Mouse (Mus musculus) ES-Bruce4 (cell line): ENCODE data around the gene Stkld1. TPM values are rescaled to one million over a fixed set of nuclear protein-coding genes. Genes with fewer than 3 reads are reported as not detected.

Experiments used
- H3K27ac ChIP-seq: 2 replicates; pipeline ENCODE4 v1.5.1; 2012; ENCODE audit warnings: low read length, inconsistent platforms; ENCODE audit not compliant: insufficient read depth
- H3K27me3 ChIP-seq: 2 replicates; pipeline ENCODE4 v1.6.1; 2012; ENCODE audit warnings: mild to moderate bottlenecking, low read length, inconsistent platforms; ENCODE audit not compliant: control insufficient read depth, poor library complexity, insufficient read depth, severe bottlenecking
- H3K36me3 ChIP-seq: 2 replicates; pipeline ENCODE4 v1.6.1; 2012; ENCODE audit warnings: inconsistent platforms, mild to moderate bottlenecking, low read length, moderate library complexity; ENCODE audit not compliant: control insufficient read depth, poor library complexity, insufficient read depth, severe bottlenecking
- H3K4me1 ChIP-seq: one replicate; pipeline ENCODE4 v1.8.1; 2011; ENCODE audit warnings: low read length; ENCODE audit not compliant: control insufficient read depth, insufficient read depth
- H3K4me3 ChIP-seq: 2 replicates; pipeline ENCODE4 v1.5.1; 2011; ENCODE audit warnings: low read depth, mild to moderate bottlenecking, low read length
- H3K9ac ChIP-seq: 2 replicates; pipeline ENCODE4 v1.6.1; 2012; ENCODE audit warnings: low read depth, mild to moderate bottlenecking, inconsistent platforms; ENCODE audit not compliant: poor library complexity, severe bottlenecking
- H3K9me3 ChIP-seq: replicated peaks from 2 replicates; pipeline ENCODE4 v1.6.1; 2012; ENCODE audit warnings: mild to moderate bottlenecking, low read length, inconsistent platforms; ENCODE audit not compliant: control insufficient read depth, poor library complexity, insufficient read depth, severe bottlenecking
- CTCF ChIP-seq: IDR thresholded peaks from one replicate; pipeline ENCODE4 v1.8.1; 2011; ENCODE audit warnings: low read depth, low read length
- EP300 ChIP-seq: IDR thresholded peaks from 2 replicates; pipeline ENCODE4 v1.6.1; 2011; ENCODE audit warnings: low read depth, low read length; ENCODE audit not compliant: insufficient read depth
- POLR2A ChIP-seq: IDR thresholded peaks from one replicate; pipeline ENCODE4 v1.8.1; 2011; ENCODE audit warnings: low read length; ENCODE audit not compliant: insufficient read depth
- polyA plus RNA-seq: library from polyadenylated mRNA; stranded (reverse); fragments of >200 nt; gene quantifications from 2 replicates; pipeline ENCODE4 v1.2.4, GENCODE M21; 2011; ENCODE audit warnings: low read depth; ENCODE audit not compliant: missing spikeins, insufficient read depth, insufficient read length

The Stkld1 gene
- polyA plus RNA-seq, 1 experiment = not detected

DNA sequence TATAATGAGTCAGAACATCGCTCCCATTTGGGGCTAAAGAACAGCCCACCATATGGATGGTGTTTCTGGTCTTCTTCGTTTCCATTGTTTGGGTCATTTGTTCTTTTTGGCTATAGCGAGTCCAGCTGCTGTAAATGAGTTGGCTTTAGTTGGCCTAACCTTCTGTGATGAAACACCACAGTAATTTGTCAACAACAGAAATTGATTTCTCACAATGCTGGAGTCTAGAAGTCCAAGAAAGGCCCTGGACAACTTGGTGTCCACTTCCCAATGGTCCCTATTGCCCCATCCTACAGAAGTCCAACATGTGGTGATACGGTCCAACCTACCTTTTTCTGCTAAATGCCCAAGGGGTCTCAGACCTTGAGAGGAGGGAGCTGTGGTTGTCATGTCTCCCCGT, 50.8 kb downstream of the Stkld1 start:
- no peaks in the 10 kb centered on the region for H3K4me1 ChIP-seq
- TF ChIP-seq CTCF (no peak), EP300 (no peak), POLR2A (no peak)
- H3K27me3 ChIP-seq = no peaks in the 10 kb centered on the region
- no peak overlapping the region for H3K27ac ChIP-seq
- H3K36me3 ChIP-seq = no peaks in the 10 kb centered on the region
- no peaks in the 10 kb centered on the region for H3K9me3 ChIP-seq
- no peak overlapping the region for H3K9ac ChIP-seq
- H3K4me3 ChIP-seq = no peak overlapping the region

DNA sequence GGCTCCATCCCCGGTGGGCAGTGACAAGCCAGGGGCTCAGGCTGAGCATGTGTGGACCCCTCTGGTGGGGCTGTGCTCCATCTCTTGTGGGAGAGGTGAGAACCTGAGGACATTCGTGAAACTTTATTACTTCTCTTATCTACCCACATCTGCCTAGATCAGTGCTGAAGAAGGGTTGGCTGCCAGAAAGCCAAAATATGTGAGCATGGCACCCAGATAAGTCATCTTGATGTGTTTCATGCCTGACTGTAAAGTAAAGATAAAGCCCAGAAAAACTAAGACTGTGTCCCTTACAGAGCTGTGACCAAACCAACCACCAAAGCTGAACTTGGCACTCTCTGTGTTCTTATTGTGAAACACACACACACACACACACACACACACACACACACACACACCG, 60.1 kb downstream of the Stkld1 start:
- H3K4me3 ChIP-seq = no peak overlapping the region
- no peaks in the 10 kb centered on the region for H3K4me1 ChIP-seq
- H3K27me3 ChIP-seq = no peaks in the 10 kb centered on the region
- no peaks in the 10 kb centered on the region for H3K36me3 ChIP-seq
- TF ChIP-seq CTCF (no peak), POLR2A (no peak), EP300 (no peak)
- no peak overlapping the region for H3K9ac ChIP-seq
- H3K27ac ChIP-seq = no peak overlapping the region
- no peaks in the 10 kb centered on the region for H3K9me3 ChIP-seq

DNA sequence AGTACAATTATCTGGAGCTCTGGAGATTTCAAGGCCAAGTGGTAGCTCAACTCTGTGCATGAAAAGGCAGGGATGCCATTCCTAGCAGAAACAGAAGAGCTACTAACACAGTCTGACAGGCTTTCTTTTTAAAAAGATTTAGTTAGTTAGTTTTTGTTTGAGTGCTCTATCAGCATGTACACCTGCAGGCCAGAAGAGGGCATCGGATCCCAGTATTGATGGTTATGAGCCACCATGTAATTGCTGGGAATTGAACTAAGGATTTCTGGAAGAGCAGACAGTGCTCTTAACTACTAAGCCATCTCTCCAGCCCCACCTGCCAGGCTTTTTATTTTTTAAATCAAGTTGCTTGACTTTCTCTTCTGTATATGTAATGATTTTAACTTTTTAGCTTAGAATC, 63.7 kb downstream of the Stkld1 start:
- no peak for TF ChIP-seq EP300
- no peak for TF ChIP-seq CTCF
- TF ChIP-seq POLR2A = no peak
- H3K4me1 ChIP-seq = no peaks in the 10 kb centered on the region
- no peak overlapping the region for H3K9ac ChIP-seq
- no peak overlapping the region for H3K4me3 ChIP-seq
- no peaks in the 10 kb centered on the region for H3K9me3 ChIP-seq
- no peak overlapping the region for H3K27ac ChIP-seq
- no peaks in the 10 kb centered on the region for H3K36me3 ChIP-seq
- no peaks in the 10 kb centered on the region for H3K27me3 ChIP-seq

DNA sequence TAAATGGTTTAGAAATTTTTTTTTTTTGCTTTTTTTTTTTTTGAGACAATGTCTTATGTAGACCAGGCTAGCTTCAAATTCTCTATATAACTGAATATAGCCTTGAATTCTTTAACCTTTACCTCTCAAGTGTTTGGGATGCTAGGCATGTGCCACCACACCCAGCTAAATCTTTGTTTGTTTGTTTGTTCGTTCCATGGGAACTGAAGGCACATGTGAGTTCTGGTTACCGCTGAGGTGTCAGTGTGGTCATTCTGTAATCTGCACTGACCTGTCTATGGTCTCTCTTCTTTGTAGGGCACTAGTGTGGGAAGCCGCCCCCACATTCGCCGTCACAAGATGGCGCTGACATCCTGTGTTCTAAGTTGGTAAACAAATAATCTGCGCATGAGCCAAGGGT, 64.1 kb downstream of the Stkld1 start:
- TF ChIP-seq CTCF = no peak
- no peak for TF ChIP-seq POLR2A
- no peak for TF ChIP-seq EP300
- H3K36me3 ChIP-seq = no peaks in the 10 kb centered on the region
- H3K27ac ChIP-seq = no peak overlapping the region

More for the DNA sequence above, 64.1 kb downstream of the Stkld1 start:
- no peaks in the 10 kb centered on the region for H3K4me1 ChIP-seq
- H3K4me3 ChIP-seq = no peak overlapping the region
- H3K9ac ChIP-seq = no peak overlapping the region
- H3K9me3 ChIP-seq = no peaks in the 10 kb centered on the region
- H3K27me3 ChIP-seq = no peaks in the 10 kb centered on the region

Other genes with a start within 250 kb of the Stkld1 start
- not detected in 2 replicates for gene Abo, start 69.1 kb upstream of the Stkld1 start, polyA plus RNA-seq
- 48.3 and 48.5 TPM in 2 replicates for gene Surf6, start 31.2 kb upstream of the Stkld1 start, polyA plus RNA-seq
- 11.1 and 12.6 TPM in 2 replicates for gene Med22, start 23.4 kb upstream of the Stkld1 start, polyA plus RNA-seq
- gene Rpl7a, start 23.3 kb upstream of the Stkld1 start, polyA plus RNA-seq = 717 and 722 TPM in 2 replicates
- 47.7 and 62.5 TPM in 2 replicates for gene Surf2, start 17.7 kb upstream of the Stkld1 start, polyA plus RNA-seq
- gene Surf1, start 17.5 kb upstream of the Stkld1 start, polyA plus RNA-seq = 40.6 and 41.1 TPM in 2 replicates
- 109 and 122 TPM in 2 replicates for gene Surf4, start 119 bp upstream of the Stkld1 start, polyA plus RNA-seq
- 58.6 and 62.4 TPM in 2 replicates for gene Rexo4, start 30.3 kb downstream of the Stkld1 start, polyA plus RNA-seq
- gene Adamts13, start 39.4 kb downstream of the Stkld1 start, polyA plus RNA-seq = not detected in 2 replicates
- 17.5 and 17.8 TPM in 2 replicates for gene Cacfd1, start 75.9 kb downstream of the Stkld1 start, polyA plus RNA-seq
- gene Slc2a6, start 94.0 kb downstream of the Stkld1 start, polyA plus RNA-seq = 1.5 and 3.9 TPM in 2 replicates
- gene Mymk, start 138.1 kb downstream of the Stkld1 start, polyA plus RNA-seq = not detected in 2 replicates
- gene Adamtsl2, start 145.3 kb downstream of the Stkld1 start, polyA plus RNA-seq = not detected in 2 replicates
- 0.52 and 0.67 TPM in 2 replicates for gene Fam163b, start 208.4 kb downstream of the Stkld1 start, polyA plus RNA-seq
- gene Dbh, start 231.2 kb downstream of the Stkld1 start, polyA plus RNA-seq = not detected in 2 replicates